ENCODE assay signal across 8 mouse cellular contexts in genomic region chr13:106760232-106760875, GRCm38 (mm10).
DNase-seq lines count a peak whose midpoint lies in the region; ATAC-seq and TF ChIP-seq lines count a peak whose summit lies in the region.

No protein-coding gene starts in this region.

- DNase-seq in gastrocnemius, adult 18-20 months (ENCODE audit: low spot score), result peak; percentile 7
- DNase-seq in gastrocnemius, postnatal 10 days, result no peak
- DNase-seq in adrenal gland, postnatal 10 days, result peak; percentile 52
- peak; percentile 30 for DNase-seq in liver, adult 2 months (ENCODE audit: extremely low read depth, low read depth, low spot score)
- DNase-seq in right cerebral cortex, postnatal 4 days, result no peak
- DNase-seq in left cerebral cortex, adult 11 months (ENCODE audit: low spot score), result no peak

- H3K4me2 ChIP-seq in heart, embryonic 14.5 days (ENCODE audit: low read length), result peak overlapping the region; percentile 32
- H3K4me2 ChIP-seq in stomach, embryonic 15.5 days, result no peak overlapping the region

- no peaks in the 10 kb centered on the region for H3K36me3 ChIP-seq in heart, embryonic 14.5 days (ENCODE audit: control insufficient read depth, insufficient read depth, low read length)
- H3K36me3 ChIP-seq in liver, adult 2 months (ENCODE audit: control insufficient read depth, insufficient read depth, low read length), result no peaks in the 10 kb centered on the region
- H3K36me3 ChIP-seq in stomach, embryonic 15.5 days, result no peaks in the 10 kb centered on the region

- ATAC-seq in heart, embryonic 14.5 days (ENCODE audit: insufficient number of reproducible peaks, insufficient read depth, low FRiP score, low read depth), result peak; percentile 70
- ATAC-seq in stomach, embryonic 15.5 days (ENCODE audit: insufficient read depth, low FRiP score, low read depth), result peak; percentile 47; the same call in 1 of the 2 replicates

- H3K27me3 ChIP-seq in heart, embryonic 14.5 days (ENCODE audit: control insufficient read depth, insufficient read depth, low read length), result no peaks in the 10 kb centered on the region
- H3K27me3 ChIP-seq in liver, adult 2 months (ENCODE audit: control insufficient read depth, insufficient read depth, low read length), result no peaks in the 10 kb centered on the region
- H3K27me3 ChIP-seq in stomach, embryonic 15.5 days (replicated peaks), result no peaks in the 10 kb centered on the region

- H3K27ac ChIP-seq in heart, embryonic 14.5 days (replicated peaks in 1 of 2; ENCODE audit: control insufficient read depth in 1 of 2, insufficient read depth in 1 of 2, low read depth in 2 of 2, low read length in 2 of 2), result peak overlapping the region; percentile 34 to 42
- 0 out of 2 replicates have a peak overlapping the region, but pooled peaks have one; percentile 61 for H3K27ac ChIP-seq in liver, adult 2 months (replicated peaks; ENCODE audit: insufficient read depth, low read depth, low read length)
- no peak overlapping the region for H3K27ac ChIP-seq in stomach, embryonic 15.5 days

- WGBS in heart, embryonic 14.5 days, result 47% methylated on average over 14 of the region's 14 CpGs
- WGBS in liver, adult 2 months, result 60% methylated on average over 14 of the region's 14 CpGs
- 58% methylated on average over 14 of the region's 14 CpGs for WGBS in stomach, embryonic 15.5 days

- no peak for TF ChIP-seq POLR2A in liver, adult 2 months (IDR thresholded peaks at IDR 0.05; ENCODE audit: extremely low read depth, insufficient read depth, low read length)

- peaks cover 13 to 15% of the 10 kb centered on the region in 2 experiments for H3K4me1 ChIP-seq in heart, embryonic 14.5 days (ENCODE audit: control insufficient read depth in 2 of 2, insufficient read depth in 2 of 2, low read length in 2 of 2)
- no peaks in the 10 kb centered on the region; the same call in 1 of the 2 replicates for H3K4me1 ChIP-seq in liver, adult 2 months (ENCODE audit: control insufficient read depth, insufficient read depth, low read length)
- no peaks in the 10 kb centered on the region for H3K4me1 ChIP-seq in stomach, embryonic 15.5 days

- no peak for TF ChIP-seq CTCF in liver, adult 2 months (IDR thresholded peaks at IDR 0.05; ENCODE audit: low read depth, low read length)

- no peaks in the 10 kb centered on the region for H3K79me2 ChIP-seq in liver, adult 2 months (ENCODE audit: control insufficient read depth, insufficient read depth, low read length)

- H3K9ac ChIP-seq in heart, embryonic 14.5 days (ENCODE audit: low read length), result no peak overlapping the region
- no peak overlapping the region for H3K9ac ChIP-seq in liver, adult 2 months (ENCODE audit: low read depth, low read length)
- no peak overlapping the region for H3K9ac ChIP-seq in stomach, embryonic 15.5 days

- no peaks in the 10 kb centered on the region for H3K9me3 ChIP-seq in heart, embryonic 14.5 days (ENCODE audit: control insufficient read depth, low read length)
- H3K9me3 ChIP-seq in stomach, embryonic 15.5 days, result no peaks in the 10 kb centered on the region

- H3K4me3 ChIP-seq in heart, embryonic 14.5 days (ENCODE audit: control insufficient read depth in 1 of 2, insufficient read depth in 1 of 2, low read depth in 1 of 2, low read length in 2 of 2), result no peak overlapping the region
- no peak overlapping the region for H3K4me3 ChIP-seq in liver, adult 2 months (ENCODE audit: insufficient read depth, low read depth, low read length)
- H3K4me3 ChIP-seq in stomach, embryonic 15.5 days (replicated peaks), result no peak overlapping the region

Comparison
In these comparisons a context has a peak if more than half of its experiments do, and no peak if none do; other contexts are left out.
1. DNase-seq: peak in gastrocnemius, adult 18-20 months (single experiment), adrenal gland, postnatal 10 days (single experiment) and liver, adult 2 months (single experiment); none in gastrocnemius, postnatal 10 days (single experiment), right cerebral cortex, postnatal 4 days (single experiment) and left cerebral cortex, adult 11 months (single experiment).